Mouse (Mus musculus) heart, embryonic 16.5 days (tissue): Measurements from ENCODE around the gene Gipc3. TPM values are rescaled to one million over a fixed set of nuclear protein-coding genes. Genes with fewer than 3 reads are reported as not detected.

Experiments
- ATAC-seq: fragments of 200-750 bp; cut with Nextera tagmentation; replicated peaks from 2 replicates; pipeline ENCODE4 v1.8.0; 2017; ENCODE audit warnings: moderate number of reproducible peaks; ENCODE audit not compliant: insufficient read depth, low FRiP score; ENCODE audit errors: extremely low read depth
- H3K27ac ChIP-seq: fragments of 300-500 bp; sonication (generic); 2 replicates; pipeline ENCODE4 v1.5.1; 2014; ENCODE audit warnings: mild to moderate bottlenecking, low read length, control low read depth, moderate library complexity
- H3K27me3 ChIP-seq: fragments of 300-500 bp; sonication (generic); 2 replicates; pipeline ENCODE4 v1.6.1; 2014; ENCODE audit warnings: low read length, mixed read lengths; ENCODE audit not compliant: control insufficient read depth, insufficient read depth
- H3K36me3 ChIP-seq: fragments of 300-500 bp; sonication (generic); 2 replicates; pipeline ENCODE4 v1.6.1; 2014; ENCODE audit not compliant: control insufficient read depth, insufficient read depth
- H3K4me1 ChIP-seq: fragments of 300-500 bp; sonication (generic); 2 replicates; pipeline ENCODE4 v1.6.1; 2014; ENCODE audit warnings: low read length, mixed read lengths; ENCODE audit not compliant: control insufficient read depth, insufficient read depth
- H3K4me2 ChIP-seq: fragments of 300-500 bp; sonication (generic); 2 replicates; pipeline ENCODE4 v1.6.1; 2014; ENCODE audit warnings: low read depth, mild to moderate bottlenecking, control low read depth, low read length
- H3K4me3 ChIP-seq: fragments of 300-500 bp; sonication (generic); 2 replicates; pipeline ENCODE4 v1.5.1; 2014; ENCODE audit warnings: mild to moderate bottlenecking, control low read depth, low read length
- H3K9ac ChIP-seq: fragments of 300-500 bp; sonication (generic); 2 replicates; pipeline ENCODE4 v1.6.1; 2014; ENCODE audit warnings: low read length, control low read depth
- H3K9me3 ChIP-seq: fragments of 300-500 bp; sonication (generic); replicated peaks from 2 replicates; pipeline ENCODE4 v1.6.1; 2016; ENCODE audit warnings: low read length; ENCODE audit not compliant: control insufficient read depth
- WGBS: fragments of 180-500 bp; shearing (Covaris S2); extraction: QIAGEN DNeasy Blood & Tissue Kit; methylation state at CpG from one replicate; pipeline ENCODE4 v1.1.7; 2014; 5-methylcytosine and 5-hydroxymethylcytosine counted together
- microRNA-seq: library from miRNA; unstranded; fragments of <30 nt; microRNA quantifications from one replicate; pipeline ENCODE4, GENCODE M21; 2017
- polyA plus RNA-seq: library from polyadenylated mRNA; unstranded; fragments of >200 nt; fragmentation: Nextera tagmentation; extraction: Ambion mirVana; gene quantifications from 2 replicates; pipeline ENCODE4 v1.2.1, GENCODE M21; 2015

Gipc3 gene
- polyA plus RNA-seq, 1 experiment from 2014 or later, result 0.08 TPM

- Histone ChIP-seq H3K27ac (no peak overlapping the region), H3K4me1 (peaks cover 21% of the 10 kb centered on the region), H3K36me3 (no peaks in the 10 kb centered on the region), H3K27me3 (peaks cover 33% of the 10 kb centered on the region), H3K9me3 (no peaks in the 10 kb centered on the region), H3K4me2 (no peak overlapping the region), H3K4me3 (no peak overlapping the region), H3K9ac (no peak overlapping the region)
- ATAC-seq, result no peak
- WGBS, result 58% methylated on average over 8 of the region's 8 CpGs
Measured at GRCm38 (mm10) chr10:81287513-81288157, 55.4 kb downstream of the Gipc3 start.

GRCm38 (mm10) chr10:81286586-81286985 is 56.5 kb downstream of the Gipc3 start:
- no peak overlapping the region for H3K9ac ChIP-seq
- ATAC-seq, result no peak
- H3K9me3 ChIP-seq, result no peaks in the 10 kb centered on the region
- H3K27ac ChIP-seq, result no peak overlapping the region
- H3K36me3 ChIP-seq, result no peaks in the 10 kb centered on the region
- H3K27me3 ChIP-seq, result peaks cover 33% of the 10 kb centered on the region
- whole genome bisulfite sequencing, result 43% methylated on average over 6 of the region's 6 CpGs
- peaks cover 19% of the 10 kb centered on the region for H3K4me1 ChIP-seq
- H3K4me3 ChIP-seq, result no peak overlapping the region
- H3K4me2 ChIP-seq, result no peak overlapping the region

GRCm38 (mm10) chr10:81285694-81286450 is 57.2 kb downstream of the Gipc3 start:
- peak overlapping the region; percentile 92 for H3K4me2 ChIP-seq
- no peak overlapping the region for H3K27ac ChIP-seq
- no peaks in the 10 kb centered on the region for H3K36me3 ChIP-seq
- peak; percentile 68 for ATAC-seq
- peak overlapping the region; percentile 76 for H3K9ac ChIP-seq
- H3K27me3 ChIP-seq, result peaks cover 36% of the 10 kb centered on the region
- peaks cover 16% of the 10 kb centered on the region for H3K4me1 ChIP-seq
- 2% methylated on average over 53 of the region's 54 CpGs for WGBS
- no peaks in the 10 kb centered on the region for H3K9me3 ChIP-seq
- peak overlapping the region; percentile 62 for H3K4me3 ChIP-seq

Small RNAs within 50 kb of the gene (microRNA-seq; reads per million reads assigned to microRNA genes)
- gene Mir6913, result not detected

Other genes starting within 250 kb of the Gipc3 start
- 0.70 and 1.00 TPM in 2 replicates for gene Creb3l3, start 244.4 kb downstream of the Gipc3 start, polyA plus RNA-seq
- 143 and 152 TPM in 2 replicates for gene Map2k2, start 237.4 kb downstream of the Gipc3 start, polyA plus RNA-seq
- gene Zbtb7a, start 208.0 kb downstream of the Gipc3 start, polyA plus RNA-seq, result 25.5 and 30.1 TPM in 2 replicates
- gene Pias4, start 175.3 kb downstream of the Gipc3 start, polyA plus RNA-seq, result 34.7 and 37.5 TPM in 2 replicates
- 435 and 443 TPM in 2 replicates for gene Eef2, start 166.6 kb downstream of the Gipc3 start, polyA plus RNA-seq
- 33.9 and 40.2 TPM in 2 replicates for gene Dapk3, start 160.3 kb downstream of the Gipc3 start, polyA plus RNA-seq
- gene 4930442H23Rik, start 159.4 kb downstream of the Gipc3 start, polyA plus RNA-seq, result 0.11 TPM in 2 replicates
- 11.9 and 14.6 TPM in 2 replicates for gene Nmrk2, start 141.2 kb downstream of the Gipc3 start, polyA plus RNA-seq
- gene Atcay, start 112.4 kb downstream of the Gipc3 start, polyA plus RNA-seq, result 0.31 and 0.33 TPM in 2 replicates
- gene Zfr2, start 110.1 kb downstream of the Gipc3 start, polyA plus RNA-seq, result 5.0 and 6.2 TPM in 2 replicates
- gene Matk, start 90.3 kb downstream of the Gipc3 start, polyA plus RNA-seq, result 2.6 and 2.7 TPM in 2 replicates
- gene Mrpl54, start 76.3 kb downstream of the Gipc3 start, polyA plus RNA-seq, result 230 TPM in 2 replicates
- 62.7 and 63.0 TPM in 2 replicates for gene Apba3, start 76.3 kb downstream of the Gipc3 start, polyA plus RNA-seq
- gene Tjp3, start 51.7 kb downstream of the Gipc3 start, polyA plus RNA-seq, result 4.7 and 5.3 TPM in 2 replicates
- gene Pip5k1c, start 50.3 kb downstream of the Gipc3 start, polyA plus RNA-seq, result 31.3 and 33.2 TPM in 2 replicates
- gene Cactin, start 22.2 kb downstream of the Gipc3 start, polyA plus RNA-seq, result 28.1 and 29.6 TPM in 2 replicates
- gene Tbxa2r, start 14.5 kb downstream of the Gipc3 start, polyA plus RNA-seq, result 15.2 and 16.3 TPM in 2 replicates
- 86.5 and 86.8 TPM in 2 replicates for gene Hmg20b, start 7.2 kb upstream of the Gipc3 start, polyA plus RNA-seq
- 16.5 and 17.6 TPM in 2 replicates for gene Mfsd12, start 14.2 kb upstream of the Gipc3 start, polyA plus RNA-seq
- 1.8 and 1.9 TPM in 2 replicates for gene 4930404N11Rik, start 22.6 kb upstream of the Gipc3 start, polyA plus RNA-seq
- gene Fzr1, start 35.2 kb upstream of the Gipc3 start, polyA plus RNA-seq, result 74.6 and 82.8 TPM in 2 replicates
- gene Dohh, start 41.2 kb upstream of the Gipc3 start, polyA plus RNA-seq, result 83.4 and 86.2 TPM in 2 replicates
- gene Gm48551, start 41.2 kb upstream of the Gipc3 start, polyA plus RNA-seq, result 2.1 and 2.6 TPM in 2 replicates
- gene Gm48552, start 45.7 kb upstream of the Gipc3 start, polyA plus RNA-seq, result 0.55 and 0.83 TPM in 2 replicates
- gene Smim24, start 49.8 kb upstream of the Gipc3 start, polyA plus RNA-seq, result 5.0 and 9.2 TPM in 2 replicates
- 54.7 and 61.1 TPM in 2 replicates for gene Nfic, start 112.4 kb upstream of the Gipc3 start, polyA plus RNA-seq
- gene Celf5, start 139.4 kb upstream of the Gipc3 start, polyA plus RNA-seq, result 0.24 TPM in 2 replicates
- gene Ncln, start 153.1 kb upstream of the Gipc3 start, polyA plus RNA-seq, result 55.7 and 59.8 TPM in 2 replicates
- gene S1pr4, start 156.9 kb upstream of the Gipc3 start, polyA plus RNA-seq, result 1.5 and 2.1 TPM in 2 replicates
- gene Gna15, start 181.0 kb upstream of the Gipc3 start, polyA plus RNA-seq, result 1.1 and 1.3 TPM in 2 replicates
- 57.4 and 59.7 TPM in 2 replicates for gene Gna11, start 201.9 kb upstream of the Gipc3 start, polyA plus RNA-seq
- 529 and 769 TPM in 2 replicates for gene Aes, start 216.2 kb upstream of the Gipc3 start, polyA plus RNA-seq
- 19.5 and 24.5 TPM in 2 replicates for gene Tle2, start 231.3 kb upstream of the Gipc3 start, polyA plus RNA-seq